Mouse (Mus musculus) urinary bladder, adult 2 months (tissue): ENCODE data around the gene Gm21541. TPM values are rescaled to one million over a fixed set of nuclear protein-coding genes. Genes with fewer than 3 reads are reported as not detected.
"Not testable (repeated sequence)": the region's sequence is repeated elsewhere in the genome, so short reads cannot be mapped to it uniquely, and the experiment has no call there.

Experiments
- DNase-seq: peaks from one replicate; pipeline ENCODE4 v3.0.0; 2022; ENCODE audit warnings: low spot score
- polyA plus RNA-seq: library from polyadenylated mRNA; depleted of rRNA; stranded (reverse); fragments of >200 nt; gene quantifications from 2 replicates; pipeline ENCODE4 v1.2.3, GENCODE M21; 2012; rRNA removed

The Gm21541 gene
- polyA plus RNA-seq, result 6.6 and 36.4 TPM in 2 replicates

DNA sequence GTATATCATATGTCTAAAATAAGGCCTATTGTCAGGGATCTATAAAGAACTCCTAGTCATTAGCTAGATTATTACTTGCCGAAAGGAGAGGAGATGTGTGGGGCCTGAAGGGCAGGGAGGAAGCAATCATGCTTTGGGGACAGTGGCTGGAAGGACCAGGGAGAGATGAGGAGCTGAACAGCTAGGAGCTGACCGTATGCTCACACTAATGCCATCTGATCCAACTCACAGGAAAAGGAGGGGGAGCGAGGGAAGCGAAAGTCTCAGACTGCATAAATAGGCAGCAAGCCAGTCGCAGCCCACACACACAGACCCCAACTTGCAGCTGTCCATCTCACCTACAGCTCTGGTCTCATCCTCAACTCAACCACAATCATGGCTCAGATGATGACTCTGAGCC lies at the start of gene Gm21541:
Gene Gm21541 (plus strand): TSS at position 301 of the 400 bp plus-strand sequence.
- DNase-seq, result not testable (repeated sequence)

DNA sequence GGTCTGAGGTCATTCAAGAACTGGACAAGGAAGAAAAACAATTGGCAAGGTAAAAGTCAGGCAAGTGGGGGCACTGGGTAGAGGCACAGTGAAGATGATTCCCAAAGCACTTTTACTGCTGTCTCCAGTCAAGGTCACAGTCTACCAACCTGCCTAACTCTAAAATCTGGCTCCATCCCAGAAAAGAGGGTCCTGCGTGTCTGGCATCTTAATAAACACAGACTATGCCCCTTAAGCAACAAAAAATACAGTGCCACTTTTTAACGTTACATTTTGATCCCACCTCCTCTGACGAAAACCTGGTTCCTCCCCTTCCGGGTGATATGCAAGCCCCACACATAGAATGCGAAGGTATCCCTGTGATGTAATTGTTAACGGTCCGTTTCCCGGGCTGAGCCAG lies 37.9 kb downstream of the Gm21541 start, which contains the start of gene Gm20878:
Gene Gm20878 (plus strand): TSS at position 301 of the 400 bp plus-strand sequence.
- DNase-seq, result not testable (repeated sequence)

Other genes with a start within 250 kb of the Gm21541 start
- gene Cntfr, start 206.5 kb upstream of the Gm21541 start, polyA plus RNA-seq, result 28.6 and 49.0 TPM in 2 replicates
- gene Il11ra1, start 203.6 kb upstream of the Gm21541 start, polyA plus RNA-seq, result 77.4 and 78.3 TPM in 2 replicates
- 32.6 and 40.5 TPM in 2 replicates for gene Rpp25l, start 190.1 kb upstream of the Gm21541 start, polyA plus RNA-seq
- 68.8 and 98.7 TPM in 2 replicates for gene Dctn3, start 180.4 kb upstream of the Gm21541 start, polyA plus RNA-seq
- gene Arid3c, start 172.5 kb upstream of the Gm21541 start, polyA plus RNA-seq, result 1.3 and 1.9 TPM in 2 replicates
- gene Galt, start 148.4 kb upstream of the Gm21541 start, polyA plus RNA-seq, result 64.7 and 65.2 TPM in 2 replicates
- gene Sigmar1, start 147.5 kb upstream of the Gm21541 start, polyA plus RNA-seq, result 79.7 and 81.4 TPM in 2 replicates
- 38.0 and 44.4 TPM in 2 replicates for gene Ccl27a, start 129.4 kb upstream of the Gm21541 start, polyA plus RNA-seq
- gene Gm20878, start 38.0 kb downstream of the Gm21541 start, polyA plus RNA-seq, result 2.1 and 3.3 TPM in 2 replicates
- gene Fam205a4, start 62.4 kb downstream of the Gm21541 start, polyA plus RNA-seq, result 0.60 and 0.65 TPM in 2 replicates
- gene Gm21093, start 131.1 kb downstream of the Gm21541 start, polyA plus RNA-seq, result 0.07 and 0.15 TPM in 2 replicates
- gene Gm3893, start 187.6 kb downstream of the Gm21541 start, polyA plus RNA-seq, result not detected in 2 replicates
- not detected in 2 replicates for gene Gm13304, start 211.2 kb downstream of the Gm21541 start, polyA plus RNA-seq
- gene Gm13306, start 249.8 kb downstream of the Gm21541 start, polyA plus RNA-seq, result 0.55 and 0.56 TPM in 2 replicates